Mouse (Mus musculus) Patski (cell line): ENCODE results near the gene Tmeff1. TPM values are rescaled to one million over a fixed set of nuclear protein-coding genes. Genes with fewer than 3 reads are reported as not detected.

ENCODE experiments used
- ATAC-seq: fragments of 100-300 bp; one replicate; pipeline ENCODE4 v1.8.0; 2021
- CTCF ChIA-PET: fragments of 350-600 bp; sonication (Branson Sonifier 250); formaldehyde crosslinking; loops from one replicate; lab custom pipeline; 2022; ENCODE audit warnings: inconsistent platforms; lab: Charles Lee
- POLR2A ChIA-PET: fragments of 350-600 bp; sonication (Branson Sonifier 250); formaldehyde crosslinking; loops from one replicate; lab custom pipeline; 2022; ENCODE audit warnings: antibody characterized with exemption, inconsistent platforms; lab: Charles Lee
- DNase-seq: peaks from one replicate; pipeline ENCODE4 v3.0.0-alpha.2; 2011; ENCODE audit warnings: low read depth, low spot score
- H3K27me3 ChIP-seq: fragments of 371-371 bp; one replicate; pipeline ENCODE4 v1.5.1; 2021
- CTCF ChIP-seq: fragments of 100-300 bp; IDR thresholded peaks from one replicate; pipeline ENCODE4 v1.5.1; 2021
- in situ Hi-C: fragments of 300-500 bp; cut with MboI; formaldehyde crosslinking; loops from 3 replicates; pipeline ENCODE4 v1.11.1; 2018; ENCODE audit warnings: low pct_unique_long_range_greater_than_20kb, mixed read lengths
- polyA plus RNA-seq: library from polyadenylated mRNA; unstranded; gene quantifications from one replicate; pipeline ENCODE4 v1.2.3, GENCODE M21; 2021

The Tmeff1 gene
- polyA plus RNA-seq, 1 experiment from 2014 or later: 10.6 TPM

DNA sequence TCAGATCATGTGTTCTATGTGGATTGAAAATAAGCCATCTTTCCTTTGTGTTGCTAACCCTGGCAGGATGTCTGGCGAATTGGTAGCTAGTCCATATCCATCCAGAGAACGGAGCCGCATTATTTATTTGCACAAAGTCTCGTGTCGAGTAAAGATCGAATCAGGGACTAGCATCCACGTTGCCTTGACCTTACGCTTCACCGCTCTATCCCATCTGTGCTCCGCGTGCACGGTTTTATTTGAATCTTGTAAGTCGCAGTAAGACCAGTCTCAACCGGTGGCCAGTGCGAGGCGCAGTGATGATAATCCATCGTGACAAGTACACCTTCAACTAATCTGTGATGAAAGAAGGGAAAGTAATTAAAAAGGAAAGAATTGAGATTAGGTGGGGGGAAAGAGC lies 54.5 kb downstream of the Tmeff1 start:
- TF ChIP-seq CTCF: no peak
- H3K27me3 ChIP-seq: no peaks in the 10 kb centered on the region
- ChIA-PET POLR2A (no interaction called here), CTCF (no interaction called here)
- in situ Hi-C loops: no loop called here
- DNase-seq (no peak), ATAC-seq (no peak)

DNA sequence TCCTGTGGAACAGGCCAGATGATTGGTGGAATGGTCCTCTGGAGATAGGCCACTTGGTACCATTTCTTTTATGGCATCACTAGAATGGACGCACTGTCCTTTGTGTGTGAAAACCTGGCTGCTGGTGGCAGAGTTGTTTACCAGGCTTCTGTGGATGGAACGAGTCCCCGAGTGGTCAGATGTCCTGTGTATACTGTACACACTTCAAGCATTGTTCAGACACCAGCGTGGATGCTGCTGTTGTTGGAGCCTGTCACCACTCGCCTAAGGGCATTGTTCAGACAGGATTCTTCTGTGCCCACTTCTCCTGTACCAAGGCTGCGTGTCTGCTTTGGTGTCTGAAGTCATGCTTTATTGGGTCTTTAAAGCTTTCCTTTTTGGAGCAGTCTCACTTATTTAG lies 58.8 kb downstream of the Tmeff1 start:
- in situ Hi-C loops: no loop called here
- ChIA-PET CTCF (no interaction called here), POLR2A (no interaction called here)

DNA sequence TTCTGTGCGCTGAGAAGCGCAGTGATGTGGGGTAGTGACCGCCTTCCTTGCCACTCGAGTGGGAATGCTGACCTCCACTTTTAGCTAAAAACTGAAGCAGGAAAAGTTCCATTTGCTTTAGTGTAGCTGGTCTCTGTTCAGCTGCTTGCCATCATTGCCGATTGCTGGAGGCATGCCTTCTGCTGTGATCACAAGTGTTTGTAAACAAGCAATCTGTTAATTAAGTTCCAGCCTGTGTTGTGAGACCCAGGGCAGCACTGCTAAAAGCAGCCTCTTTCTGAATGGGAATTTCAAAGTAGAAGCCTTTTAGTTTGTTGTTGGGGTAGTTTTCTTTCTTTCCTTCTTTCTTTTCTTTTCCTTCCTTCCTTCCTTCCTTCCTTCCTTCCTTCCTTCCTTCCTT lies 61.2 kb downstream of the Tmeff1 start:
- in situ Hi-C loops: no loop called here
- CTCF ChIA-PET: no interaction called here
- no peaks in the 10 kb centered on the region for H3K27me3 ChIP-seq

More for the DNA sequence above, 58.8 kb downstream of the Tmeff1 start:
- DNase-seq: no peak
- no peak for TF ChIP-seq CTCF
- ATAC-seq: no peak
- no peaks in the 10 kb centered on the region for H3K27me3 ChIP-seq

DNA sequence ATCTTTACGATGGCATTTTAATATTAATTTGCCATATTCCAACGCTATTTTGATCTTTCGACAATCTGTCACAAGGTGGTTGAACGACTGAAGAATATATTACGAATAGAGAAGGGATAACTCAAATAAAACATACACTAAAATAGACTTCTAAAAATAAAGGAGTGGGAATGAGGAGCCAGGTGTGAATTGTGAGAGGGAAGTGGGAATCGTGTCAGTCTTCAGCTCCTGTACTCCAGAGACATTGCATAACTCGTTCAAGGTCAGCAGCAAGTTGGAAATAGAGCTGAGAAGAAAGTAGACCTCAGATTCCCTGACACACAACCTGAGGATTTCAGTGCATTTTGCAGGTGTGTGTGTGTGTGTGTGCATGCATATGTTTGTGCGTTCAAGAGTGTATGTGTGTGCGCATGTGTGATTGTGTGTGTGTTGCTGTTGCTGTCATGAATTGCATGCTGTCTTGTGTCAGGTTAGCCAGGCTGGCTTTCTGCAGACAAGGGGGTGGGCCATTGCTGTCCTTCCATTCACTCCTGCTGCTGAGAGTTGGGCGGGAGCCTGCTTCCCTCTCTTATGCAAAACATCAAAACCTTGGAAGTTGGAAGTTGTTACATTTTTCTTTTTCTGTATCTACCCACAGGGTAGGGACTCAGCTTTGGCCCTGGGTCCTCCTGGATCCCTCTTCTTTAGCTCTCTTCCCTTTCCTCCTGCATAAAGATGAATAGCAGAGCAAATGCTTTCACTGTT lies 65.8 kb downstream of the Tmeff1 start:
- H3K27me3 ChIP-seq: no peaks in the 10 kb centered on the region
- POLR2A ChIA-PET: no interaction called here
- ATAC-seq: no peak
- no peak for DNase-seq
- CTCF ChIA-PET: interaction anchor here (0.9 to 1.0 kb wide), 2 partner anchors 13 to 18 kb away, joined by 3 read pairs; no protein-coding TSS in a partner anchor
- in situ Hi-C loops: no loop called here
- no peak for TF ChIP-seq CTCF

More for the DNA sequence above, 61.2 kb downstream of the Tmeff1 start:
- ATAC-seq (no peak), DNase-seq (no peak)
- TF ChIP-seq CTCF: no peak
- POLR2A ChIA-PET: no interaction called here

DNA sequence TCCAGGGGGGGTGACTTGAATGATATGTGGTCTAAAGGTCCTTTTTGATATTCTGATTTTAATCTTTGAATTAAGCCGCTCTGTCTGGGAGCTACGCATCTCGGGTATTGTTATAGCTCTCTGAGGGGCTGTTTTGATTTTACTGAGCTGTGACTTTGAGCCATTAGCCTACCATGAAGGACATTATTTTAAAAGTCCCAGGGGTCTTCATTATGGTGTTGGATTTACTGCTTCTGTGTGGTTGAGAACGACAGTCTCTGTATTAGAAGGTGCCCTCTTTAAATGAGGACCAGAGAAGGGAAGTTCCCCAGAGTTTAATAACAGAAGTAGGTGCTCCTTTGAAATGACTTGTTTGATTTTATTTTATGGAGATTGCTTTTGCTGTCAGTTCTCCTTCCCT lies 69.1 kb downstream of the Tmeff1 start:
- DNase-seq: no peak
- no peak for ATAC-seq
- no peaks in the 10 kb centered on the region for H3K27me3 ChIP-seq
- CTCF ChIA-PET: no interaction called here
- in situ Hi-C loops: no loop called here
- TF ChIP-seq CTCF: no peak
- POLR2A ChIA-PET: no interaction called here

DNA sequence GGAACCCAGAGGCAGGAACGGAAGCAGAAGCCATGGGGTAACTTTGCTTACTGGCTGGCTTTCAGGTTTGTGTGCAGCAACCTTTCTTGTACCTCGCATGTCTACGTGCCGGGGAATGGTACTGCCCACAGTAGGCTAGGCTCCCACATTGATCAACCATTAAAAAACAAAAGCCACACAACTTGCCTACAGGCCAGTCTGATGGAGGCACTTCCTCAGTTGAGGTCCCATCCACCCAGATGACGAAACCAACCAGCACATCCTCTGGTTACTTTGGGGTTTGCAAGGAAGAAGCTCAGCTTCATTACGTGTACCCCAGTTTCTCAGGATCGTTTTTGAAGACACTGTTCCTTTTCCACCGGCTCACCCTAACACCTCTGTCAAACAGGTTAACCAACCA lies 71.6 kb downstream of the Tmeff1 start:
- DNase-seq (no peak), ATAC-seq (no peak)
- CTCF ChIA-PET: no interaction called here
- no peaks in the 10 kb centered on the region for H3K27me3 ChIP-seq
- TF ChIP-seq CTCF: no peak
- POLR2A ChIA-PET: no interaction called here
- in situ Hi-C loops: no loop called here

DNA sequence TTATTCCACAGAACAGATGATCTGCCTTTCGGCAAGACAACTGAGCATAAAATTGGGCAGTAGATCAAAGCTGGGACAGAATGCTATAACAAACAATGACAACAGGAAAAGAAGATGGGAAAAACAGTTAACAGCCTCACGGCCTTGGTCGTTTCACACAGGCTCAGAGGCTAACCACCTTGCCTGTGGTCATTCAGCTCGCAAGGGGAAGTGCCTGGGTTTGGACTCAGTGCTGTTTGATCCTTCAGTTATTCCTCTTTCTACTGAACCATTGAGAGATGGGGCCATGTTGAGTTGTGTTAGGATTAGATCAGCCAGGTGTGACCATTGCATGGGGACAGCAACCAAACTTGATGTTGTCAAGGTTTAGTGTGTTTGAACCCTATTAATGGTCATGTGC lies 75.2 kb downstream of the Tmeff1 start:
- no peaks in the 10 kb centered on the region for H3K27me3 ChIP-seq
- ChIA-PET CTCF (no interaction called here), POLR2A (interaction anchor here (0.9 kb wide), 1 partner anchor 1192 kb away, joined by 4 read pairs; no protein-coding TSS in a partner anchor)
- ATAC-seq (no peak), DNase-seq (no peak)
- in situ Hi-C loops: no loop called here
- TF ChIP-seq CTCF: no peak

DNA sequence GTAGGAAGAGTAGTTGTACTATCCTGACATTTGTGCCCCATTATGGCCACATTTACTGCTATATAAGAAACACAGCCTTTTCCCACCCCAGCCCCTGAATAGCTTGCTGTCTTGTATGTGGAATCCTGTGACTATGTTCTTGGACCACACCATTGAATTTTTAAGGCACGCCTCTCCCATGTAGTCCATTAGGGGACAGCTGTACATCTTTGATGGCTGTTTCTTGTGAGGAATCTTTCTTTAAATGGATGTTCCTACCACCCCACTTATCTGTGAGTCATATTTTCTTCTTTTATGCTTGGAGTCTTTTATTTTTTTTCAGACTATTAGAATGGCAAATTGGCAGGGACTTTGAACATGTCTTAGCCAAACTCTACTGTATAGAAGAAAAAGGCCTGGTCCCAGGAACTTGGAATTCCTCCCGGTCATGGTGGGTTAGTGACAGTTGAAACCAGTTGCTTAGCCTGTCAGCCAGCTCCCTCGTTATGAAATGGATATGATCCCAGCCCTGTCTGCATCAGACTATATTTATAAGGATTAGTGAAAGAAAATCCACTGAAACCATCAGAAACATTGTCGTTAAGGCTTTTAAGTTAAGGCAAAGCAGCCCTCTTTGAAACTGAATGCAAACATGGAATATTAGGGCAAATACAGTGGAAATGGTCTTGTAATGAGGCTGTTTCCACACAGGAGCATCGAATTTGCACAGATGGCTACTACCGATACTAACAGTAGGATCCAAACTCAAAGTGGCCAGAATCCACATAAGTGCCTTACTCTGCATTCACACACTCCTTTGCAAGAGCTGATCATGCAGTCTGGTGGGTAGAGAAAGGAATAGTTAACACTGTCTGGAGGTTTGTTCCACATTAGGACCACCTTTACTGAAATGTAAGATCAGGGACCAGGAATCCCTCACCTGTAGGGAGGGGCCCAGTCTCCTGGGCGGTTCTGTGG lies 75.9 kb downstream of the Tmeff1 start:
- DNase-seq (no peak), ATAC-seq (no peak)
- in situ Hi-C loops: no loop called here
- no peak for TF ChIP-seq CTCF
- no peaks in the 10 kb centered on the region for H3K27me3 ChIP-seq
- CTCF ChIA-PET: no interaction called here
- POLR2A ChIA-PET: no interaction called here

DNA sequence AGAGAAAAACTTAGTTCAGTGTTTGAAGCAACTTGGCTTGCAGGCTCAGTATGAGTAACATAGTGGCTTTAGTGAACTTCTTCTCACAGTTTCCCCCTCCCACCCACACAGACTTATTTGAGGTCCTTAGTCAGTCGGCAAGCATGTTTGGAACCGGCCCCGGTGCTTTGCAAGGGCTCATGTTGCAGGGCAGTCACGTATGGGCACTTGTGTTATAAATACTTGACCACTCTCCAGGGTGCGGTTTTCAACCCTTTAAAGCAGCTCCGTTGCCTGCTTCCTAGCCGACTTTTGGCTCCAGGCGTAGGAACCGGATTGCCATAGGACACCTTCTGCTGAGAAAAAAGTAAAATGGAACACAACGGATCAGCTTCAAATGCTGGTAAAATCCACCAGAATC lies 78.3 kb downstream of the Tmeff1 start, which contains the start of gene Cavin4:
Gene Cavin4, plus strand, starts transcription at position 244 of the 400 bp plus-strand sequence.
- DNase-seq (no peak), ATAC-seq (no peak)
- in situ Hi-C loops: no loop called here
- no peaks in the 10 kb centered on the region for H3K27me3 ChIP-seq
- no peak for TF ChIP-seq CTCF
- ChIA-PET POLR2A (no interaction called here), CTCF (no interaction called here)

DNA sequence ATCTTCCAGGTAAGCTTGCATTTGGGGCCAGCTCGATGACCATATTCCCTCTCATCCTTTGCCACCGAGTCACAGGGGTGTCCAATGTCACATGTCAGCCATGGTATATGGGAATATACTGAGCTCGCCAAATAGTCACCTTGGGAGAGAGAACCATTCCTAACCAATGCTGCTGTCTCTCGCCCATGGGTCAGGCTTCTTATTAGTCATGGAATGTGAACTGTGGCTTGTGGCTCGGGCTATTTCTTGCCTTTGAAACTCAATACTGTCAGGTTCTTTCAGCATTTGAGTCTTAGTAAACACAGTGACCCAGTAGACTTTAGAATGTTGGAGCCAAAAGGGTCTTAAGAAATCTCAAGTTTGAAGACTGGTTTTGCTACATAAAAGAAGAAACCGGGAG lies 79.0 kb downstream of the Tmeff1 start:
- in situ Hi-C loops: no loop called here
- no peak for TF ChIP-seq CTCF
- DNase-seq (no peak), ATAC-seq (no peak)
- no peaks in the 10 kb centered on the region for H3K27me3 ChIP-seq
- CTCF ChIA-PET: no interaction called here
- POLR2A ChIA-PET: no interaction called here

DNA sequence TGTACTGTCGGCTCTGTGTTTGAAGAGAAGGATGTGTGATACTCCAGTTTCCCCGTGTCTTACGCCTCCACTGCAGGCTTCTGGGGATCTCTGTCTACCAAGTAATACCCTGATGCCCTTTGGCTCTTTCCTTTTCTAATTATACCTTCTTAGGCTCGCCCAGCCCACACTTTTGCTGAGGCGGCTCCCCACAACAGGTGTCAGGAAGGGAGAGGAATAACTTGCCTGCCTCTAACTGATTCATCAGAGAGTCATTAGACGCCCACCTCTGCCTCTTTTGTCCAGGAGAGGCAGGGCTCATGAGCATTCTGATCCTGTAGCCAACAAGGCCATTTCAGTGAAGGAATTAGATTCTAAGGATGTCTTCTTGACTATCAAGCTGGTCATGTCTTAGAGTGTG lies 82.3 kb downstream of the Tmeff1 start:
- no peak for TF ChIP-seq CTCF
- ATAC-seq (no peak), DNase-seq (no peak)
- ChIA-PET POLR2A (no interaction called here), CTCF (interaction anchor here (1.1 kb wide), 1 partner anchor 13 kb away, joined by 4 read pairs; no protein-coding TSS in a partner anchor)
- H3K27me3 ChIP-seq: no peaks in the 10 kb centered on the region
- in situ Hi-C loops: no loop called here
